Mouse (Mus musculus) myocyte (in vitro differentiated cells): Measurements from ENCODE around the gene Aamp.
A peak's percentile ranks its signal among the peaks of the same experiment; 100 is the strongest.

Experiments
- MAX ChIP-seq: IDR thresholded peaks from one replicate; pipeline ENCODE4 v1.6.1; 2011; ENCODE audit warnings: low read depth, mild to moderate bottlenecking, control low read depth
- MYOD1 ChIP-seq, 3 experiments: IDR thresholded peaks; one replicate each; pipeline ENCODE4 v1.6.1; 2011; ENCODE audit warnings: control low read depth in 2 of 3, low read depth in 2 of 3, mild to moderate bottlenecking in 2 of 3, moderate library complexity in 1 of 3; ENCODE audit not compliant: insufficient read length in 2 of 3, control insufficient read depth in 1 of 3
- MYOG ChIP-seq, 3 experiments: IDR thresholded peaks; one replicate each; pipeline ENCODE4 v1.6.1; 2011; ENCODE audit warnings: control low read depth in 2 of 3, low read depth in 2 of 3, mild to moderate bottlenecking in 2 of 3; ENCODE audit not compliant: insufficient read length in 2 of 3, control insufficient read depth in 1 of 3, insufficient read depth in 1 of 3
- POLR2A ChIP-seq: IDR thresholded peaks from one replicate; pipeline ENCODE4 v1.6.1; 2011; ENCODE audit warnings: low read depth, mild to moderate bottlenecking, control low read depth, moderate library complexity; ENCODE audit not compliant: insufficient read length
- POLR2AphosphoS2 ChIP-seq: IDR thresholded peaks from one replicate; pipeline ENCODE4 v1.6.1; 2011; ENCODE audit warnings: low read depth, control low read depth; ENCODE audit not compliant: insufficient read length
- SRF ChIP-seq: IDR thresholded peaks from one replicate; pipeline ENCODE4 v1.6.1; 2011; ENCODE audit warnings: low read depth; ENCODE audit not compliant: control insufficient read depth, insufficient read length
- TCF12 ChIP-seq: IDR thresholded peaks from one replicate; pipeline ENCODE4 v1.6.1; 2011; ENCODE audit warnings: mild to moderate bottlenecking, control low read depth; ENCODE audit not compliant: poor library complexity, insufficient read depth, severe bottlenecking
- USF1 ChIP-seq: IDR thresholded peaks from one replicate; pipeline ENCODE4 v1.6.1; 2011; ENCODE audit warnings: low read depth, mild to moderate bottlenecking, control low read depth, moderate library complexity

GRCm38 (mm10) chr1:74290141-74290540 is 5.6 kb upstream of the Aamp start:
- TF ChIP-seq POLR2A (no peak), TCF12 (no peak), SRF (no peak), MYOD1 (IDR thresholded peaks at IDR 0.05; ENCODE audit: control insufficient read depth in 1 of 3, insufficient read length in 2 of 3, low read depth in 2 of 3) (no peak), USF1 (no peak), POLR2AphosphoS2 (peak; percentile 32), MAX (no peak), MYOG (IDR thresholded peaks at IDR 0.05; ENCODE audit: control insufficient read depth in 1 of 3, insufficient read depth in 1 of 3, insufficient read length in 2 of 3, low read depth in 2 of 3) (no peak)
